Mouse (Mus musculus) spleen, adult 12 weeks (tissue): Measurements from ENCODE around the gene Shb.
"Not testable (repeated sequence)": the region's sequence is repeated elsewhere in the genome, so short reads cannot be mapped to it uniquely, and the experiment has no call there.

Experiments used
- DNase-seq: peaks from one replicate; pipeline ENCODE4 v3.0.0; 2022; ENCODE audit warnings: low spot score

The Shb gene

DNA sequence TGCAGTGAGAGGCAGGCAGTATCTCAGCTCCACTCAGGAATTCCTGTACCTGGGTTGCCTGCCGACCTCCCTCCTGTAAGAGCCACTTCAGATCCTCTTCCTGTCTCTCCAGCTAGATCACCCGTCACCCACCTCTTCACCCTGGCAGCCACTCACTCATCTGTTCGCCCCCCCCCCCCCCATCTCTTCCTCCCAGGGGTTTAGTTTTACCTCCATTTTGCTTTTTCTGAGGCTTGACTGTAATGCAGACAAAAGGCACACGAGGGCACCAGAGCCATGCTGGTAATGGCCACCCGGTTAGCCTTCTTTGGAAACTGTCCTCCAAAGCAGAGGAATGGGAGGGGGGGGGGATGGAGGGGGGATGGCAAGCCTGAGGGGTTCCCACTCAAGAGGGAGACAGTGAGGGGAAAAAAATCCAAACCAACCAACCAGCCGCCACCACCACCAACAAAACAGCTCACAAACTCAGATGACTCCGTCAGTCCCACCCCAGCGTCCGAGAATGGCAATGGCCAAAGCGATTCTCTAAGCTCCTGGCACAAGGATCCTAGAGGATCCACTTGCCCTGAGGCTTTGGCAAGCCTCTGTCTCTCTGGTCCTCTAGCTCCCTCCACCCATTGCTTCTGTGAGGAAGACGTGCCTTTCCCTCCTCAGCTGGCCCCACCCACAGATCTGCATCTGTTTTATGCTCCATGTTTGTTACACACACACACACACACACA is 113.9 kb downstream of the Shb start:
- no peak for DNase-seq

- no peak for DNase-seq
Measured at GRCm38 (mm10) chr4:45416314-45416713, 116.0 kb downstream of the Shb start.

DNA sequence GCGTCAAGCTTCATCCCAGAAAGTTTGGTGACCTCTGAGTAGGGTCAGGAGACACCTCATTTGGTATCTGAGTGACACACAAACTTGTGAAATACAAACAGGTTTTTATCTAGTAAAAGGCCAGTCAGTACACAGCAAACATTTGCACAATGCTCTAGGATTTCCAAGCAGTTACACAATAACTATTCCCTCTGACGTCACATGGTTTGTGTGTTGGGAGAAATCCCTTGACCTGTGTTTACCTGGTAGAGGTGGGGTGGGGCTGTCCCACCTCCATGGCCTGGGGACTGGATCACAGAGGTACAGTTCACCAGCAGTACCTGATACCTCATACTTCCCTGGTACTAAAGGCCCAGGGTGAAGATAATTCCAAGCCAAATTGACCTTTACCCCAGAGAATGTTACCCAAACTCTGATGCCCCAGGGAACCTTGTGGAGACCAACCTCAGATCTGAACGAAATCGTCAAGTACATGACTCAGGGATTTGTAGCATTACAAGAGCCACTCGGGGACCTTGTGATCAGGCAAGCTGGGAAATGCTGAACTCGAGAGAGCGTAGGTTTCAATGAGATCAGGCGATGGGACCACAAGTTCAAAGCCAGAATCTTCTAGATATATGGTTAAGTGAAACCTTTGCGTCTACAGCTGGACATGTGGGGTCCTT is 118.5 kb downstream of the Shb start:
- no peak for DNase-seq

DNA sequence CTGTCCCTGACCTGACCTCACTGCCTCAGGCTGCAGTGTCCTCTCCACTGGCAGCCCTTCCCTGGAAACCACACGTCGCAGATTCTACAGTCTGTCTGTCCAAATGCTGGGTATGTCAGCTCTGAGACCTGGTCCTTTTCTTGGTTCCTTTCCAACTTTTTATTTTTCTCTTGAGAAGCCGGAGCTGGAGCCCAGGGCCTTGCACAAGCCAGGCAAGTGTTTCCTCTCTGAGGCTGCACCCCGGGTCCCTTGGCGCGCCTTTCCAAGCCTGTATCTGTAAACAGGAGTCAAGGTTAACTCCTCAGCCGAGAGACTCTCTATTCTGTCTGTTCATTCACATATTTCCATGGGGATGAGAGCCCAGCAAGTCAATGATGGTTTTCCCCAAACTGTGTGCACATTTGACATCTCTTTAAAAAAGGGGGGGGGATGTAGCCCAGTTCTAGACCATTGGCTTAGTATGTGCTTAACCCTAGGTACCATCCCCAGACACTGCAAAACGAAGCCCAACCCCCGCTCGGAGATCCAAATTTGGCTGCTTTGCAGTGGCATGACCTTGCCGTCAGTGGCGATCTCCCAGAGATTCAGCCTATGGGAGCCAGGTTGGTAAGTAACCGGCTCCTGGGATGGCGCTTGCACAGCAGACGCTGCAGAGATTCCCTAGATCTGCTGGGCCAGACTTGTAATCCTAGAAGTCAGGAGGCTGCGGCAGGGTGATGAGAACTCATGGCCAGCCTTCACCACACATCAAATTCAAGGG is 119.7 kb downstream of the Shb start:
- DNase-seq = no peak

DNA sequence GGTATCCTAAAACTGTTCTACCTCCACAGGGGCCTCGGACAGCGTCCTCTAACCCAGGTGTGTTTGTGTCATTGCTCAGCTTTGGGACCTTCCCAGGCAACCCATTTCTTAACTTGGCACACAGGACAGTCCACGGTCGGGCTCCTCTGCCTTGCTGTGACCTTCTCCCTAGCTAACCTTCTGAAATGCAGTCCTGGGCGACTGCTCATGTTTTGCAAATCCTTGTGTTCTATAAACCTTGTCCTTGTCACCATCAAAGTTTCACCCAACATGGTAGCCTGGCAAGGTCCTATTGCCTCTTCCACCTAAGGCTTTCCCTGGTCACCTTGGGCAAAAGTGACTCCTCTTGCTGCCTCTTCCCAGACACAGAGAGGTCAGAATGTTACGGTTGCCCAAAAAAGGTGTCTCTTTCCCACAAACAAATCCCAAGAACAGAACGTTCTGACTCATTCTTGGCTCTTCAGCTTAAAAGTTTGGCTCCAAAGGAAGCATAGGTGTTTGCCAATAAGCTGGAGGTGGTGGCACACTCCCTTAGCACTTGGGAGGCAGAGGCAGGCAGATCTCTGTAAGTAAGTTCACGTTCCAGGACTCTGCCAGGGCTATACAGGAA is 121.0 kb downstream of the Shb start:
- no peak for DNase-seq

DNA sequence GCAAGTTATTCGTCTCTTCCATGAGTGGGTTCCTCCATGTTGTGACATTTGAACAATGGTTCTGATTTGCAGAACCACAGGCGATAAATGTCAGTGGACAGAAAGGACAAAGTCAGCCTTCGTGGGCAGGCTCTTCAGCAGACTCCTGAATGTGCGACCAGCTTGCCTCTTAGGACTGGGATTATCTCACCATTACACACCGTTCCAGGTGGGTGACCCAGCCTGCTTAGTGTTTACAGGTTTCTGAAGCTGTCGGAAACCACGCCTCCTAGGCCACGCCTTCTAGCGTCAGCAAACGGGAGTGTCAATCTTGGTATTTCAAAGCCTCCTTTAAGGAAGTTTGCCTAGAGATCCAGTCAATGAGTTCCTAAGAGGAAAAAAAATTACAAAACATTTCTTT is 123.0 kb downstream of the Shb start:
- DNase-seq = peak; percentile 86

- DNase-seq = peak; percentile 87
Measured at GRCm38 (mm10) chr4:45408427-45409132, 123.7 kb downstream of the Shb start, which contains the start of gene Slc25a51. Gene Slc25a51, minus strand, starts transcription at chr4:45408766.

DNA sequence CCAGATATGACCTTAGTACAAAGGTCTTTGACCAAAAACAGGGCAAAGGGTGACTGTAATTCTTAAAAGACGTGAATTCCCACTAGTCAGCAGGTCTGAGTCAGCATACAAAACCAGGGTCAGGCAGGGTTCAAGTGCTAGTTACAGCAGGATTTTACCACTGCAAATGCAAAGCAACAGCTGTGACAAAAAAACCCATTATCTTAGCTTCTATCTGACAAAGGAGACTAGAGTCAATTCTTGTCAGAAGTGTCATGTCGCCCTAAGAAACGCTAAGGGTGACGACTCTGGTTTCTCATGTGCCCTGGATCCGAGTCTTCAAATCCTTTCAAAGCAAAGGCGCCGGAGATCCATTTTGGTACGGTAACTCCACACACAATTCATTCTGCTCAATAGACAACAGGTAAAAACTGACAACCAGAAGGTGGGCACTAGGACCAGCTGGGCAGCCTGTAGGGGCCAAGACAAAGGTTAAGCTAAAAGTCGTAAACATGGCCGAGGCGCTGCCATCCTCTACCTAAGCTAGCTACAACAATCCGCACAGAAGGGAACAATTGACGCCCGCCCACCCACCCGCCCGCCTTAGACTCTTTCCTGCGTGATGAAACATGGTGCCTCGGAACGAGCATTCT is 124.5 kb downstream of the Shb start:
- peak; percentile 45 for DNase-seq

DNA sequence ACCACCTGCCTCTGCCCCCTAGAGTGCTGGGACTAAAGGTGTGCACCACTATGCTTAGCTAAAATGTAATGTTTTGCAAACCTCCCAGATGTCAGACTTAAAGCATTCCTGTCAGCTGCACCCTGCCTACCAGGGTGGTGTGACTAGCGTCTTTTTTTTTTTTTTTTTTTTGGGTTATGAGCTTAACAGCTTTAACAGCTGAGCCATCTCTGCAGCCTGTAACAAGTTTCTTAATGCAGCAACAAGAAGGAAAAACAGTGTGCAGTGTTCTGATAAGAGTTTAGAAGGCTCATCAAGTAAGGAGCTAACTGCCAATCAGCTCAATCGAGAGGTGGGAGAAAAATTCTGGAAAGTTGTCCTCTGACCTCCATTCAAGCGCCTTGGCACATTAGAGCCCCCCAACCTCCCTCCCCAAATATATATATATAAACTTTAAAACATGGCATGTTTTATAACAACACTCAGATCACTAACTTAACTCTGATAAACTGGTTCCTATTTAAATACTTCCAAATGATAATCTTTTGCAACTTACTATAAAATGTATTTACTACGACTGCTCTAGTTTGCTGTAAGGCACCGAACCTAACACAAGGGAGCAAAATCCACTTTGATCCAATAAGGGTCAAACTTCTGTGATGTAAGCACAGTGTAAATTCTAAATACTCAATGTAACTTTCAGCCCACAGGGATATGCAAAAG is 125.1 kb downstream of the Shb start:
- DNase-seq = peak; percentile 29

- no peak for DNase-seq
Measured at GRCm38 (mm10) chr4:45406397-45406796, 125.9 kb downstream of the Shb start.

GRCm38 (mm10) chr4:45405315-45405714 is 127.0 kb downstream of the Shb start:
- no peak for DNase-seq

DNA sequence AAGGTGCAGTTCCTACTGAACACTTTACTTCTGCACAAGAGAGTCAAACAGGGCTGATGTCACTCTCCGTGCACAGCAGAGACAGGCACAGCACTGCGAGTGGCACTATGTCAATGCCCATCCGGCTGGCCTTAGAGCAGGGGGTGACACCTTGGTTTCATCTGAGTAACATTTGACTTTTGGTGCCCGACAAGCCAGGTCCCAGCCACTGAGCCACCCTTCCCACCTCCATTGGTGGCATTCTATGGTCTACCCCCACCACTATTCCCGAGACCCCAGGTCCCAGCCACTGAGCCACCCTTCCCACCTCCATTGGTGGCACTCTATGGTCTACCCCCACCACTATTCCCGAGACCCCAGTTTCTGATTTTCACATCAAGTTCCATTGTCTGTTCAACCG is 128.2 kb downstream of the Shb start:
- DNase-seq = no peak

DNA sequence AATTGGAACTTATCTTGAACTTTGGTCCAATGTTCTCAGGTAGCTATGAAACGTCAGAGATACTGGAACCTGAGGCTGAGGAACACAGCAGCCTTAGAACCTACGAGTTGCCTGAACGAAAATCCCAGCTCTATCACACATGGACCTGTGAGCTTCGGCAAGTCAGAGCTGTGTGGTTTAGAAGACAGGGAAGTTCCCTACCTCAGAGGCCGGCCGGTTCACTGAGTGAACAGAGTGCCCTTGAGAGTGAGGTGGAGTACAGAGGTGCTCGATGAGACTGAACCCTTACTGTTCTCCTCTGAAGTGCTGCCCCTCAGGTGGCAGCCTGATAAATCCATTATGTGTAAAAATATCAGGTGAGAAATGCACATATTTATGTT is 128.8 kb downstream of the Shb start:
- peak; percentile 23 for DNase-seq

DNA sequence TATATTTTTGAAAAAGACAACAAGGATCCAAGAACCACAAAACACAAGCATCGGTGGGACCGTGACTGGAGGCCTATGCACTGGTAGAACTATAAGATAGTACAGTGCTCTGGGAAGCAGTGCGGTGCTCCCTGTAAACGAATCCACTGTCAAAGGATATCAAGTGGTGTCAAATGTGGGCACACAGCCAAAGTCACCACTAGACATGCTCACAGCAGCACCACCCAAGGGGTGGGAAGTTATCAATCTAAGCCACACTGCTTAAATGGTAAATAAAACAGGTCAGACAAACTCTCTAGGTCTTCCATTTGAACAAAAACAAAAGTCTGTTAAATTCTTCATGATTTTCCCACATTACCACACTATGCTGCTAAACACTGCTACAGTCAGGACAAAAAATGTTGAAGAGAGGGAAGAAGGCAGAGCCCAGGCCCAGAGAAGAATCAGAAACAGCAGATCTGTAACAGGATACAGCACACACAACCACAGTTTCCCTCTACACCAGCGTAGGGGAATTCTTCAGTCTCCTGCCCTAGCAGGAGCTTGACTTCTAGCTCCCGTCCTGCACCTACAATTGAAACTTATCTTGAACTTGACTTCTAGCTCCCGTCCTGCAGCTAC is 129.3 kb downstream of the Shb start:
- DNase-seq = peak; percentile 76

- no peak for DNase-seq
Measured at GRCm38 (mm10) chr4:45402281-45402680, 130.0 kb downstream of the Shb start.

DNA sequence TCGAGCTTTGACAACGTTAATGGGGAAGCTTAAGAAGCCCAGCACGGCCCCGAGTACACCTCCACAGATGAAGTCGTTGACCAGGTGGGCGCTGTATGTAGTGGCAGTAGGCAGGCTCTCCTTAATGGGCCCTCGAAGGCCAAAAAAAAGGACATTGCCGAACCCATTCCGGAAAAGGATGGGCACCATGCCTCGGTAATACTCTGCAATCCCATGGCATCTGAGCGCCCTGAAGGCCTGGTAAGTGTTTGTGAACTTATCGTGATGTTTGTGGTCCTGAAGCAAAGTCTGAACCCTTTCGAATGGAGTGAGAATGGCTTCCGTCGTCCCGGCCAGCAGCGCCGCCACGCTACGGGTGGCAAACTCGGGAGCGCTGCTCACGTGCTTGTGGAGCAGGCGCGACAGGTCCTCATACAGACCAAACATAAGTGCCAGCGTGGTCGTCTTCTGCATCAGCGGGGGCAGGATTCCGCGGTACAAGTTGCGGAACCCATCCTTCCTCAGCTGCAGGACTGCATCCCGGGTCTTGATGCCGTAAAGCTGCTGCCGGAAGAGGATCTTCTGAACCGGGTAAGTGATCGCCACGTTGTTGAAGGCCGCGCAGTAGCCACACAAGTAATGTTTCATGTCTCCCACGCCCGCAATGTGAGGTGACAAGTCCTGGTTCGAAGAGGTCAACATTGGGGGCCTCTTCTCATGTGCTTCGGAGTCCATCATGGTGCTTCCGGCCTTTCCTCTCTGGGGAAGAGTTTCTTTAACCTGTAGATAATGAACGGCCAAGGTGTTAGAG is 132.7 kb downstream of the Shb start:
- DNase-seq = no peak

DNA sequence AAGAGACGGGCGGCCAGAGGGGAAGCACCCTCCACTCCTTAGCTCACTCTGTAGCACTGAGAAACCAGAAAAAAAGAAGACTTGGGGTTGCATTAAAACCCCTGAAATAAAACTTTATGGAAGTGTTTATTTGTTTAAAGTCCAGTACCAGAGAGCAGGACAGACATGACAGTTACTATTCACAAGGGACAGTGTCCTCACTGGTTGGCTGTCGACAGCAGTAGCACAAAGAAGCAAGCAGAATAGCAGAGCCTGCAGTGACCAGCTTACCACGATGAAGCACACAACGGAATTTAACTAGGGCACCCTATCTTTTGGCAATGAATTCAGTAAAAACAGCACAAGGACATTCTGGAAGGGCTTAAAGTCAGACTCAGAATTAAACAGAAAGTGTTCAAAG is 134.0 kb downstream of the Shb start:
- not testable (repeated sequence) for DNase-seq

DNA sequence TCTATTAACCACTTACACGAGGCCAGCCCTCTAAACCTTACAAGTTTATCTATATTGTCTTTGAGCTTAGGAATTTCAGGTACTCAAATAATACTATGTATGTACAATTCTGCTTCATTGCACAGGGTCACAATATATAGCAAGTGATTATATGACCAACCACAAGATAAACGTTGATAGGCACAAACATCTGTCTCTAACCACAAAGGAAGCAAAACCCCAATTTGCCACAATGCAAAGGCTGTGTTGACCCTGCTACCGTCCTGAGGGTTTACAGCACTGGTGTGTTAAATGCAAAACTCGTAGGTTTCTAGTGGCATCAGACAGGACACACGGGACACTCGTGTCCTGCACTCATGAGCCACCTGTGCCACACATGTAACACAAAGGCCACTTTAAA is 136.1 kb downstream of the Shb start:
- DNase-seq = not testable (repeated sequence)

GRCm38 (mm10) chr4:45393658-45394057 is 138.6 kb downstream of the Shb start:
- DNase-seq = no peak

GRCm38 (mm10) chr4:45392994-45393393 is 139.3 kb downstream of the Shb start:
- no peak for DNase-seq
